ENCODE assay signal across 8 mouse cellular contexts in genomic region chr6:25689520-25690283, GRCm38 (mm10). TPM values are rescaled to one million over a fixed set of nuclear protein-coding genes. Genes with fewer than 3 reads are reported as not detected.
DNase-seq lines count a peak whose midpoint lies in the region; ATAC-seq and TF ChIP-seq lines count a peak whose summit lies in the region.

No protein-coding gene starts in this region.

- peak overlapping the region; percentile 91 for H3K4me3 ChIP-seq in megakaryocyte, embryonic 14.5 days (replicated peaks)
- peak overlapping the region; percentile 46 for H3K4me3 ChIP-seq in kidney, postnatal 0 days (replicated peaks; ENCODE audit: low read depth, low read length)
- peak overlapping the region; percentile 6; the same call in 1 of the 2 replicates for H3K4me3 ChIP-seq in liver, adult 2 months (ENCODE audit: insufficient read depth, low read depth, low read length)

- peak overlapping the region; percentile 94 for H3K4me2 ChIP-seq in kidney, postnatal 0 days (ENCODE audit: low read length)

- H3K4me1 ChIP-seq in megakaryocyte, embryonic 14.5 days: peaks cover 19% of the 10 kb centered on the region
- peaks cover 11% of the 10 kb centered on the region; the same call in 1 of the 2 replicates for H3K4me1 ChIP-seq in kidney, postnatal 0 days (replicated peaks; ENCODE audit: insufficient read depth, low read length)
- H3K4me1 ChIP-seq in liver, adult 2 months (ENCODE audit: control insufficient read depth, insufficient read depth, low read length): 0 out of 2 replicates have a peak, but pooled peaks cover 2% of the 10 kb centered on the region

- TF ChIP-seq CTCF in kidney, postnatal 0 days (IDR thresholded peaks at IDR 0.05; ENCODE audit: low read depth): peak; percentile 32; the same call in 1 of the 2 replicates
- no peak for TF ChIP-seq CTCF in liver, adult 2 months (IDR thresholded peaks at IDR 0.05; ENCODE audit: low read depth, low read length)

- DNase-seq in kidney, postnatal 0 days (ENCODE audit: low spot score): peak; percentile 54
- DNase-seq in liver, adult 2 months (ENCODE audit: extremely low read depth, low read depth, low spot score): no peak
- DNase-seq in ovary, postnatal 36 days (ENCODE audit: low spot score): peak; percentile 41

- WGBS in kidney, postnatal 0 days: under 1% methylated on average over 42 of the region's 43 CpGs
- WGBS in liver, adult 2 months: 1% methylated on average over 43 of the region's 43 CpGs

- no peak overlapping the region for H3K27ac ChIP-seq in kidney, postnatal 0 days
- no peak overlapping the region for H3K27ac ChIP-seq in liver, adult 2 months (replicated peaks; ENCODE audit: insufficient read depth, low read depth, low read length)

- H3K79me2 ChIP-seq in liver, adult 2 months (ENCODE audit: control insufficient read depth, insufficient read depth, low read length): no peaks in the 10 kb centered on the region

- no peak for TF ChIP-seq POLR2A in liver, adult 2 months (IDR thresholded peaks at IDR 0.05; ENCODE audit: extremely low read depth, insufficient read depth, low read length)

- no peaks in the 10 kb centered on the region for H3K36me3 ChIP-seq in megakaryocyte, embryonic 14.5 days (replicated peaks; ENCODE audit: low read length)
- H3K36me3 ChIP-seq in kidney, postnatal 0 days (ENCODE audit: insufficient read depth, low read length): no peaks in the 10 kb centered on the region
- no peaks in the 10 kb centered on the region for H3K36me3 ChIP-seq in liver, adult 2 months (ENCODE audit: control insufficient read depth, insufficient read depth, low read length)

- peaks cover 13% of the 10 kb centered on the region for H3K9me3 ChIP-seq in megakaryocyte, embryonic 14.5 days
- no peaks in the 10 kb centered on the region for H3K9me3 ChIP-seq in kidney, postnatal 0 days (replicated peaks; ENCODE audit: low read length)

- 0 out of 2 replicates have a peak overlapping the region, but pooled peaks have one; percentile 40 for H3K9ac ChIP-seq in kidney, postnatal 0 days (ENCODE audit: low read depth, low read length)
- H3K9ac ChIP-seq in liver, adult 2 months (ENCODE audit: low read depth, low read length): no peak overlapping the region

- ATAC-seq in megakaryocyte, adult 5-6 weeks (ENCODE audit: poor library complexity, severe bottlenecking): no peak
- ATAC-seq in common myeloid progenitor, adult 5-6 weeks (replicated peaks; ENCODE audit: low read depth, poor library complexity, severe bottlenecking): peak; percentile 36
- peak; percentile 12; the same call in 1 of the 2 replicates for ATAC-seq in granulocyte monocyte progenitor cell, adult 5-6 weeks (replicated peaks; ENCODE audit: poor library complexity, severe bottlenecking)
- peak; percentile 64 for ATAC-seq in kidney, postnatal 0 days (replicated peaks; ENCODE audit: low FRiP score, low read depth)
- no peak for ATAC-seq in activated CD4-positive, CD25-positive, alpha-beta regulatory T cell, adult 4 months

- H3K27me3 ChIP-seq in megakaryocyte, embryonic 14.5 days (replicated peaks): peaks cover 32% of the 10 kb centered on the region
- peaks cover 13% of the 10 kb centered on the region for H3K27me3 ChIP-seq in kidney, postnatal 0 days (ENCODE audit: insufficient read depth, low read length)
- H3K27me3 ChIP-seq in liver, adult 2 months (ENCODE audit: control insufficient read depth, insufficient read depth, low read length): 0 out of 2 replicates have a peak, but pooled peaks cover 8% of the 10 kb centered on the region

RNA-seq across cellular contexts. Expression of gene Gpr37, which starts 0.8 kb away (rescaled TPM):
- polyA plus RNA-seq in megakaryocyte, embryonic 14.5 days (2012; ENCODE audit: insufficient read depth, low replicate concordance): 0.32 TPM in 1 of 2 replicates, not detected in the other
- not detected in 2 replicates for total RNA-seq in megakaryocyte, adult 5-6 weeks (2015)
- not detected in 2 replicates for total RNA-seq in megakaryocyte, adult 5-6 weeks (2017)
- total RNA-seq in common myeloid progenitor, adult 5-6 weeks (2017): not detected in 2 replicates
- not detected in 2 replicates for total RNA-seq in granulocyte monocyte progenitor cell, adult 5-6 weeks (2014; fragmentation: Nextera tagmentation)
- total RNA-seq in granulocyte monocyte progenitor cell, adult 5-6 weeks (2017): not detected in 2 replicates
- polyA plus RNA-seq in kidney, postnatal 0 days (2015; fragmentation: Nextera tagmentation; extraction: Ambion mirVana): 0.18 and 0.22 TPM in 2 replicates
- total RNA-seq in liver, adult 2 months (2014; rRNA removed): not detected in 2 replicates
- not detected in 2 replicates for polyA plus RNA-seq in liver, adult 2 months (2012; rRNA removed)
- not detected for polyA plus RNA-seq in activated CD4-positive, CD25-positive, alpha-beta regulatory T cell, adult 4 months (2017; shearing (Covaris generic))

Comparison
In these comparisons a context has a peak if more than half of its experiments do, and no peak if none do; other contexts are left out.
1. H3K4me3 ChIP-seq: peak in every context shown above with its lines; median percentile 91 in megakaryocyte, embryonic 14.5 days; 46 in kidney, postnatal 0 days; 6 in liver, adult 2 months.
2. ATAC-seq: peak in common myeloid progenitor, adult 5-6 weeks (single experiment), granulocyte monocyte progenitor cell, adult 5-6 weeks (single experiment) and kidney, postnatal 0 days (single experiment); none in megakaryocyte, adult 5-6 weeks (single experiment) and activated CD4-positive, CD25-positive, alpha-beta regulatory T cell, adult 4 months (single experiment).